In the genomic region with DNA sequence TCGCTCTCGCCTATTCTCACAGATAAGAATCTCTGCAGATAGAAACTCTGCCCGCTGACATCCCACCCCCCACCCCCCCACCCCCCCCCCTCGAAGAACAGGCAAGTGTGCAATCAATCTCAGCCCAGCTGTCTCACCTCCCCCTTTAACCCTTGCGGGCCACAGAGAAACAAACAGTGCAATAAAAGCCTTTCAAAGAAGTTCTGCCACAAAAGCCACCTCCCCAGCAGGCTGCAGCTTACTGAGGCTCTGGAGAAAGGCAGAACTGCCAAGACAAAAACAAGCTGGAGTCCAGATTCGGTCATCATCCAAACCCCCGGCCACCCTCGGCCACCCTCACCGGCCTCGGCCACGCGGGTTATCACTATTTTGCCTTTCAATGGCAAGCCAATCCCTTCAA, we compare ENCODE assay signal across 9 mouse cellular contexts. TPM values are rescaled to one million over a fixed set of nuclear protein-coding genes. Genes with fewer than 3 reads are reported as not detected.
DNase-seq lines count a peak whose midpoint lies in the region; ATAC-seq lines count a peak whose summit lies in the region.
"Had no signal": no experiment of that assay in that cellular context is flagged by ENCODE, and none has a peak within 500 bp of the region (broad histone marks: within the 10 kb centered on the region; RNA-seq: fewer than 3 reads in every experiment).

No protein-coding gene starts in this region.

- no peak overlapping the region for H3K27ac ChIP-seq in forebrain, embryonic 12.5 days
- no peak overlapping the region for H3K27ac ChIP-seq in limb, embryonic 12.5 days
- H3K27ac ChIP-seq in neural tube, embryonic 15.5 days (replicated peaks) = 0 out of 2 replicates have a peak overlapping the region, but pooled peaks have one; percentile 58
- H3K27ac ChIP-seq: liver, embryonic 14.5 days had no signal

- peak overlapping the region; percentile 26; the same call in 1 of the 2 replicates for H3K4me2 ChIP-seq in forebrain, embryonic 12.5 days
- H3K4me2 ChIP-seq in limb, embryonic 12.5 days = peak overlapping the region; percentile 8; the same call in 1 of the 2 replicates
- H3K4me2 ChIP-seq in neural tube, embryonic 15.5 days = peak overlapping the region; percentile 47

- H3K36me3 ChIP-seq in forebrain, embryonic 12.5 days (replicated peaks) = no peaks in the 10 kb centered on the region
- H3K36me3 ChIP-seq in limb, embryonic 12.5 days = no peaks in the 10 kb centered on the region
- no peaks in the 10 kb centered on the region for H3K36me3 ChIP-seq in neural tube, embryonic 15.5 days

- peak; percentile 24 for DNase-seq in retina, embryonic 14.5 days (ENCODE audit: low spot score)
- no peak for DNase-seq in retina, postnatal 1 day
- DNase-seq in cerebellum, adult 9-10 months = no peak

- H3K9ac ChIP-seq in forebrain, embryonic 12.5 days = no peak overlapping the region
- no peak overlapping the region for H3K9ac ChIP-seq in limb, embryonic 12.5 days (replicated peaks)
- H3K9ac ChIP-seq in neural tube, embryonic 15.5 days (replicated peaks) = no peak overlapping the region
- H3K9ac ChIP-seq: liver, embryonic 14.5 days had no signal

- no peaks in the 10 kb centered on the region for H3K9me3 ChIP-seq in forebrain, embryonic 12.5 days
- no peaks in the 10 kb centered on the region for H3K9me3 ChIP-seq in limb, embryonic 12.5 days
- no peaks in the 10 kb centered on the region for H3K9me3 ChIP-seq in neural tube, embryonic 15.5 days (replicated peaks)

- H3K27me3 ChIP-seq in forebrain, embryonic 12.5 days = peaks cover 82% of the 10 kb centered on the region
- no peaks in the 10 kb centered on the region for H3K27me3 ChIP-seq in limb, embryonic 12.5 days
- peaks cover 32% of the 10 kb centered on the region for H3K27me3 ChIP-seq in neural tube, embryonic 15.5 days (replicated peaks)

- H3K4me3 ChIP-seq in forebrain, embryonic 12.5 days (replicated peaks) = no peak overlapping the region
- H3K4me3 ChIP-seq in limb, embryonic 12.5 days (replicated peaks) = no peak overlapping the region
- no peak overlapping the region; the same call in 1 of the 2 replicates for H3K4me3 ChIP-seq in neural tube, embryonic 15.5 days (replicated peaks)
- H3K4me3 ChIP-seq: erythroblast, embryonic 14.5 days had no signal

- no peak for ATAC-seq in forebrain, embryonic 12.5 days (ENCODE audit: low FRiP score)
- ATAC-seq in limb, embryonic 12.5 days (ENCODE audit: insufficient number of reproducible peaks, insufficient read depth, low FRiP score, low TSS enrichment, low read depth) = no peak
- no peak for ATAC-seq in neural tube, embryonic 15.5 days (ENCODE audit: low FRiP score)
- ATAC-seq in inflammation-experienced regulatory T-cells, adult 6 months = no peak

- 7% methylated on average over 12 of the region's 12 CpGs for WGBS in forebrain, embryonic 12.5 days
- 19% methylated on average over 12 of the region's 12 CpGs for WGBS in limb, embryonic 12.5 days
- WGBS in neural tube, embryonic 15.5 days = 9% methylated on average over 12 of the region's 12 CpGs

- H3K4me1 ChIP-seq in forebrain, embryonic 12.5 days = peaks cover 36% of the 10 kb centered on the region
- H3K4me1 ChIP-seq in limb, embryonic 12.5 days (replicated peaks) = peaks cover 29% of the 10 kb centered on the region
- peaks cover 42% of the 10 kb centered on the region for H3K4me1 ChIP-seq in neural tube, embryonic 15.5 days

RNA-seq across cellular contexts. Expression of a gene that starts 5.6 kb away (rescaled TPM):
- 17.9 and 28.4 TPM in 2 replicates for polyA plus RNA-seq in forebrain, embryonic 12.5 days (2016; fragmentation: Nextera tagmentation; extraction: Ambion mirVana)
- 37.6 and 44.2 TPM in 2 replicates for polyA plus RNA-seq in limb, embryonic 12.5 days (2016; fragmentation: Nextera tagmentation; extraction: Ambion mirVana)
- polyA plus RNA-seq in neural tube, embryonic 15.5 days (2015; fragmentation: Nextera tagmentation; extraction: Ambion mirVana) = 22.3 and 24.6 TPM in 2 replicates
- polyA plus RNA-seq in inflammation-experienced regulatory T-cells, adult 6 months (2017; shearing (Covaris generic)) = 1 to 10 TPM; 2.5 to 5.6 (median 5.2) TPM
